Mouse (Mus musculus) gastrocnemius, postnatal 4 days (tissue): ENCODE results near the gene Ndufs2. TPM values are rescaled to one million over a fixed set of nuclear protein-coding genes. Genes with fewer than 3 reads are reported as not detected.

ENCODE experiments used
- DNase-seq, 2 experiments: peaks; one replicate each; pipeline ENCODE4 v3.0.0; 2021 to 2022; ENCODE audit warnings: low spot score in 2 of 2, mixed read lengths in 2 of 2
- total RNA-seq, 2 experiments: library from RNA; stranded (reverse); gene quantifications; 2 replicates each; pipeline ENCODE4 v1.2.3; 2021

Gene Ndufs2
- total RNA-seq, 2 experiments from 2014 or later, result 471 to 503 TPM

DNA sequence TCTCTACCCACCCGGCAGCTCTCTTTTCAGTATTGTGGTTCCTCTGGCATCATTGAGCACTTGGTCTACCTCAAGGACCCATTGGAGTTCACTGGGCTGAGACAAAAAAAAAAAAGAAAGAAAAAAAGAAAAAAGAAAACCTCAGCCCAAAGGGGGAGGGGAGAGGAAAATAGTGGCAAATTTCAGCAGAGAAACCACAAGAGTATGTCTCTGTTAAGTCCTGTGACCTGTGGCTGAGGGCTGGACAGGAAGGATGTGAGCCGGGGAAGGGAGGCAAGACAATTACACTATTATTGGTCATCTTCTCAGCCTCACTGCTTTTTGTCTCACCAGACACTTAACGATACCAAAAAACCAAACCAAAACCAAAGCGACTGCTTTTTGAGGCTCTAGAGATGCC lies 19.3 kb downstream of the Ndufs2 start:
- no peak for DNase-seq

DNA sequence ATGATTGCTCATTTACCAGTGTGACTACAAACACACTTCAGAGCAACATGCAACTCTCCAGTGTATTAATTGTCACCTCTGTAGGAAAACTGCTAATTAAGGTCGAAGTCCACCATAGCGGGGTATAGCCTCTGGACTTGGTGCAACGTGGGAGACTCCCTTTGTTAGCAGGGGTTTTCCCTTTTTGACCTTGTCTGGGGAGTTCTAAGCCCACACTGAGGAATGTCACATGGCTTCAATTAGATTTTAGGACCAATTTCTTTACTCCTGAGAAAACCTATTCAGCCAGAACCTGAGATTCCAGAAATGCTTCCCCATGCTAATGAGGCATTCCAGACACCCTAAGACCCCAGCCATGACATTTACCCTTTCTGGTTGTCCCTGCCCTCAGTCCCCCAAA lies 21.0 kb downstream of the Ndufs2 start:
- DNase-seq, result no peak

GRCm38 (mm10) chr1:171229750-171230149 lies 21.4 kb downstream of the Ndufs2 start:
- DNase-seq, result no peak

GRCm38 (mm10) chr1:171227879-171228278 lies 23.3 kb downstream of the Ndufs2 start:
- no peak for DNase-seq

DNA sequence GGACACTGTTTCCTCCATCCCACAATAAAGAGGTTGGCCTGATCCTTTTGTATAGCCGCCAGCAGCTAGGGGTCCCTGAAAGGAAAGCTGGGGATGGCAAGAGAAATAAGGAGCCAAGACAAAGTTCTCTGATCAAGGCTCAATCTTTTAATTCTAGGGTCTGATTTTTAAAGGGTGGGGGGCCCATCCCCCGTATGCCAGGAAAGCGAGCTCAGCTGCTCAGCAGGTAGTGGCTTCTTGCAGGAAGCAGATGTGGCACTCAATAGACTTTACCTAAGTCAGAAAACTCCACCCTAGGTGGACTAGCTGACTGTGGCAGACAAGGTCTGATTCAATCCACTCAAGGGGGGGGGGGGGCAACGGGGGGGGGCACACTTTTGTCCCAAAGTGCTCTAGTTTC lies 24.4 kb downstream of the Ndufs2 start:
- DNase-seq, result no peak

DNA sequence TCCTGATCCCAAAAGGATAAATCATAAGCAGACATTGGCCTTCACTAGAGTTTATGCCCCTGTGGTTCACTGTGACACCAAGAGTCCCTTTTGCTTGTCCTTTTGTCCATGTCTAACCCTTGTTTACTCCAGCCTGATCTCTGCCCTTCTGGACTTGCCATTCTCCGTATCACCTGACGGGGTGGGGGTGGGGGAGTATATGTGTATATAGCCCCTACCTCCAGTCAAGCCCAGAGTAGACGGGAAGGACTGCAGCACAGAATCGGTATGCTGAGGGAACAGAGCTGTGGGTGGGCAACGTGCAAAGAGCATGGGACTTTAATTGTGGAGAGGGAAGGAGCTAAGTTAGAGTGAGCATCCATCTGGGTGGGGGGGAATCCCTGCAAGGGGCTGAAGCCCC lies 26.3 kb downstream of the Ndufs2 start, which contains the start of gene Apoa2:
Gene Apoa2 (plus strand): TSS at position 198 of the 400 bp plus-strand sequence.
- no peak for DNase-seq

GRCm38 (mm10) chr1:171223796-171224195 lies 27.4 kb downstream of the Ndufs2 start:
- no peak for DNase-seq

DNA sequence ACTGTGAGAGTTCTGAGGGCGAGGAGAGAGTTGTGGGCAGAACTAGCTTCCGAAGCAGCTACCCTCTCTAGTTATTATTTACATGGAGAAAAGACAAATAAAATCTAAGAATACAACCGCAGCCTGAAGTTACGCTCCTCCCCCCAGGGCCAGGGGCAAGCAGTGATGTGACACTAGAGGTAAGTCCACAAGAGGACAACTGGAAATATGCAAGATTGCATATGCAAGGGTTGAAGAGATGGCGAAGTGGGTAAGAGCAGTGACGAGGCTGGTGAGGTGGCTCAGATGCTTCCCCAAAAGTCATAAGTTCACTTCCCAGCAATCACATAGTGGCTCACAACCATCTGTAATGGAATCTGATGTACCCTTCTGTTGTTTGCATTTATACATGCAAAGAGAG lies 28.0 kb downstream of the Ndufs2 start:
- no peak for DNase-seq

- peak; percentile 70 to 87 for DNase-seq
Observed at GRCm38 (mm10) chr1:171222238-171223155, 28.7 kb downstream of the Ndufs2 start, which contains the start of gene Tomm40l. Gene Tomm40l (minus strand): TSS chr1:171222514.

GRCm38 (mm10) chr1:171221281-171222193 lies 29.7 kb downstream of the Ndufs2 start:
- peak in 1 of 2 experiments; percentile 31 for DNase-seq

GRCm38 (mm10) chr1:171220871-171221270 lies 30.3 kb downstream of the Ndufs2 start:
- peak; percentile 63 to 83 for DNase-seq

DNA sequence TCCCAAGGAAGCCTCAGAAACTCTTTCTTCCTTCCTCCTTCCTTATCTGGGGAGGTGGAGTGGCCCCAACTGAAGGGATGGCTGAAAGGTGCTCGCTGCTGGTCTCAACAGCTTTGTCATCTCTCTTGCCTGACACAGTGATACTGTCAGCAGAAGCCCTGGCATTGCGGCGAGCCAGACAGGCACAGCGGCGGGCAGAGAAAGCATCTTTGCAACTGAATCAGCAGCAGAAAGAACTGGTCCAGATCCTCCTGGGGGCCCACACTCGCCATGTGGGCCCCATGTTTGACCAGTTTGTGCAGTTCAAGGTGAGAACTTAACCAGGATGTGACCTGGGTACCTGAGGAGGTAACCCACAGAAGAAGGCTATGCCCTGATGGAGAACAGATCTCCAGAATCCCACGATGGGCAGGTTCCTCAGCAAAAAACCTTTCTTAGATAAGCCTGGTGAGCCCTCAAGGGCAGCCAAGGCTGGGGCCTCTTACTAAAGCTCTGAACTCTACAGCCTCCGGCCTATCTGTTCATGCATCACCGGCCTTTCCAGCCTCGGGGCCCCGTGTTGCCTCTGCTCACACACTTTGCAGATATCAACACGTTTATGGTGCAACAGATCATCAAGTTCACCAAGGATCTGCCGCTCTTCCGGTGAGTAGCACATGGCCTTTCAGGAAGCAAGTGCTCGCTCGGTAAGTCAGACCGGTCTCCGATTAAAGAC lies 34.8 kb downstream of the Ndufs2 start:
- no peak for DNase-seq

GRCm38 (mm10) chr1:171213801-171214496 lies 37.2 kb downstream of the Ndufs2 start, which contains the start of gene Nr1i3:
Gene Nr1i3 (plus strand): TSS chr1:171213970.
- DNase-seq, result no peak

DNA sequence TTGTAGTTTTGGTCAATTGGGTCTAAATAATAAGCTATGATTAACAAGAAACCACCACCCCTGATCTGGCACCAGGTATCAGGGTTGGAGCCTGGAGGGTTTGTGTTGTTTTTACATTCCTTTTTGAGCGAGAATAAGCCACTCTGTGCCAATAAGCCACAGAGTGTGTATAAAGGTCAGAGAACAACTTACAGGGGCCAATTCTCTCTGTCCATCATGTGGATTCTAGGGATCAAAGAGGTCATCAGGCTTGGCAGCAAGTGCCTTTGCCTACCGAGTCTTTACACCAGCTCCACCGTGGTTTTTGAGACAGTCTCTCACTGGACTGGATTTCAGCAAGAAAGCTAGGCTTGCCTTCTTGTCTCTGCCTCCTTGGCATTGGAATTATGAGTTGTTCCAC lies 38.3 kb downstream of the Ndufs2 start:
- DNase-seq, result no peak

GRCm38 (mm10) chr1:171209409-171209808 lies 41.8 kb downstream of the Ndufs2 start:
- DNase-seq, result no peak

- no peak for DNase-seq
Observed at GRCm38 (mm10) chr1:171205704-171206493, 45.3 kb downstream of the Ndufs2 start.

- no peak for DNase-seq
Observed at GRCm38 (mm10) chr1:171204249-171204644, 46.9 kb downstream of the Ndufs2 start.

- no peak for DNase-seq
Observed at GRCm38 (mm10) chr1:171203471-171204248, 47.5 kb downstream of the Ndufs2 start.

DNA sequence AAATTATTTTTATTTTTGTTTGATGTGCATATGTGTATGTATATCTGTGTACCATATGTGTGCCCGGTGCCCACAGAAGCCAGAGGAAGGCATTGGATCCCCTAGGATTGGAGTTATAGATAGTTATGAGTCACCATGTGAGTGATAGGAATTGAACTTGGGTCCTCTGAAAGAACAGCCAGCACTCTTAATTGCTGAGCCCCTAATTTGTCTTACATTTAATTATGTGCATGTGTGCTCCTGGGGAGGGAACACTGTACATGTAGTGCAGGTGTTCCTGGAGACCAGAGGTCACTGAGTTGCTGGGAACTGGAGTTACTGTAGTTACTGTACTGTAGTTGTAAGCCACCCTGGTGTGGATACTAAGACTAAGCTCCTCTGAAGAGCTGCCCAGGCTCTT lies 50.4 kb downstream of the Ndufs2 start:
- no peak for DNase-seq
